Mouse (Mus musculus) cerebellum, adult 2 months (tissue): ENCODE data around the gene Olfr837.

Source experiments
- CTCF ChIP-seq: fragments of 200-500 bp; IDR thresholded peaks from 2 replicates; pipeline ENCODE4 v1.5.1; 2011; ENCODE audit warnings: low read depth, mild to moderate bottlenecking, control low read depth, low read length, moderate library complexity, borderline replicate concordance; ENCODE audit not compliant: insufficient read depth
- POLR2A ChIP-seq: fragments of 200-500 bp; IDR thresholded peaks from 2 replicates; pipeline ENCODE4 v1.6.1; 2011; ENCODE audit warnings: low read length, control low read depth, borderline replicate concordance; ENCODE audit not compliant: insufficient read depth

- TF ChIP-seq CTCF (no peak), POLR2A (no peak)
These were observed 16.0 kb upstream of the Olfr837 start, which contains the start of gene Olfr836 for GRCm38 (mm10) chr9:19120082-19120481.
